Mouse (Mus musculus) hindbrain, embryonic 14.5 days (tissue): ENCODE measurements around the gene Tex11. TPM values are rescaled to one million over a fixed set of nuclear protein-coding genes. Genes with fewer than 3 reads are reported as not detected.

Source experiments
- ATAC-seq: fragments of 200-750 bp; cut with Nextera tagmentation; 2 replicates; pipeline ENCODE4 v1.8.0; 2017; ENCODE audit warnings: moderate number of reproducible peaks, mild to moderate bottlenecking, moderate TSS enrichment, moderate library complexity; ENCODE audit not compliant: low FRiP score
- DNase-seq: peaks from one replicate; pipeline ENCODE4 v3.0.0-alpha.2; 2015; ENCODE audit warnings: low spot score
- H3K27ac ChIP-seq: fragments of 300-500 bp; sonication (generic); 2 replicates; pipeline ENCODE4 v1.5.1; 2014; ENCODE audit warnings: mild to moderate bottlenecking, moderate library complexity
- H3K27me3 ChIP-seq: fragments of 300-500 bp; sonication (generic); 2 replicates; pipeline ENCODE4 v1.6.1; 2014; ENCODE audit warnings: mild to moderate bottlenecking, low read length, mixed read lengths; ENCODE audit not compliant: control insufficient read depth, insufficient read depth
- H3K36me3 ChIP-seq: fragments of 300-500 bp; sonication (generic); replicated peaks from 2 replicates; pipeline ENCODE4 v1.6.1; 2014; ENCODE audit not compliant: control insufficient read depth, insufficient read depth
- H3K4me1 ChIP-seq: fragments of 300-500 bp; sonication (generic); replicated peaks from 2 replicates; pipeline ENCODE4 v1.6.1; 2014; ENCODE audit warnings: antibody characterized with exemption, low read length, mixed read lengths; ENCODE audit not compliant: control insufficient read depth, insufficient read depth
- H3K4me2 ChIP-seq: fragments of 300-500 bp; sonication (generic); replicated peaks from 2 replicates; pipeline ENCODE4 v1.6.1; 2014; ENCODE audit warnings: mild to moderate bottlenecking, moderate library complexity
- H3K4me3 ChIP-seq: fragments of 300-500 bp; sonication (generic); replicated peaks from 2 replicates; pipeline ENCODE4 v1.5.1; 2014; ENCODE audit warnings: mild to moderate bottlenecking, low read length
- H3K9ac ChIP-seq: fragments of 300-500 bp; sonication (generic); 2 replicates; pipeline ENCODE4 v1.6.1; 2014
- H3K9me3 ChIP-seq: fragments of 300-500 bp; sonication (generic); 2 replicates; pipeline ENCODE4 v1.6.1; 2016; ENCODE audit warnings: low read length; ENCODE audit not compliant: control insufficient read depth
- WGBS: fragments of 180-500 bp; shearing (Covaris S2); extraction: QIAGEN DNeasy Blood & Tissue Kit; methylation state at CpG from one replicate; pipeline ENCODE4 v1.1.7; 2014; 5-methylcytosine and 5-hydroxymethylcytosine counted together
- polyA plus RNA-seq: library from polyadenylated mRNA; unstranded; fragments of >200 nt; fragmentation: Nextera tagmentation; extraction: Ambion mirVana; gene quantifications from 2 replicates; pipeline ENCODE4 v1.2.1, GENCODE M21; 2014

Tex11 gene
- polyA plus RNA-seq, 1 experiment from 2014 or later = 0.17 TPM

DNA sequence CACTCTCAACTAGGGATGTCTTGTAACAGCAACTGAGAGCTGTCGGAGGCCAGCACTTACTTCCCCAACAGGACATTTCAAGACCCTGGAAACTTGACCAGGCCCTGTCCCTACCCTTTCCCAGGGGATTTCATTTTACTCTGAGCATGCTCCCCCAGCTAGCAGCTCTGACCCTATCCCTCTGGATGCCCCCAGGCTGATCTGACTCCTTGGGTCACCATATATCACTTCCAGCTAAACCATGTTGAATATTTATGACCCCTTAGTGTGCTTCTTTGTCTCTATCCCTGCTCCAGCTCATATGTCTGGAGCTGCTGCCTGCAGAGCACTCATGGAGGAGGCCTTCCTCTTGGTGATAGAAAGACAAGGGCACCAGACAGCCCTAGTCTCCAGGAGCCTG, 238.3 kb downstream of the Tex11 start:
- Histone ChIP-seq H3K9ac (no peak overlapping the region), H3K27me3 (no peaks in the 10 kb centered on the region), H3K27ac (no peak overlapping the region), H3K4me1 (no peaks in the 10 kb centered on the region), H3K4me3 (no peak overlapping the region), H3K9me3 (no peaks in the 10 kb centered on the region), H3K4me2 (no peak overlapping the region), H3K36me3 (peaks cover 5% of the 10 kb centered on the region)
- ATAC-seq (no peak), DNase-seq (no peak)
- WGBS = 65% methylated on average over 1 of the region's 1 CpGs

DNA sequence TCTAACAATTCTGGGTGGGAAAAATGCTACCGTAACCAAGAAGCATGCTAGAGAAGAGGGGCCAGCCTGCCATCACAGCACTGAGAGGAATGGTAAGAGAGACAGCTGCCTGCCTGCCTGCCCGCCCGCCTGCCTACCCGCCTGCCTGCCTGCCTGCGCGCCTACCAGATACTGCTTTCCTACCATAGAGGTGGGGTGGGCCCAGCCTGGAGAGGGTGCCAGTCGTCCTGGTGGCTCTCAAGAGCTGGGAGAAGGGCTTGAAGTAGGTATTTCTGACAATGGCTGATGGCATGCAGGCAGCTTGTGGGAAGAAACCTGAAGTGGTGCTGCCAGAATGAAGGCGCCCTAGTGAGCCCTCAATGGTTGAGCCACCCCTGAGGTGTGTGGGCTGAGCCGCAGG, 240.8 kb downstream of the Tex11 start:
- ATAC-seq = no peak
- H3K27me3 ChIP-seq = no peaks in the 10 kb centered on the region
- no peak for DNase-seq
- no peak overlapping the region for H3K9ac ChIP-seq
- H3K4me3 ChIP-seq = no peak overlapping the region
- peaks cover 29% of the 10 kb centered on the region for H3K36me3 ChIP-seq
- H3K27ac ChIP-seq = no peak overlapping the region
- no peaks in the 10 kb centered on the region for H3K4me1 ChIP-seq
- no peaks in the 10 kb centered on the region for H3K9me3 ChIP-seq
- no peak overlapping the region for H3K4me2 ChIP-seq
- 89% methylated on average over 9 of the region's 9 CpGs for WGBS

DNA sequence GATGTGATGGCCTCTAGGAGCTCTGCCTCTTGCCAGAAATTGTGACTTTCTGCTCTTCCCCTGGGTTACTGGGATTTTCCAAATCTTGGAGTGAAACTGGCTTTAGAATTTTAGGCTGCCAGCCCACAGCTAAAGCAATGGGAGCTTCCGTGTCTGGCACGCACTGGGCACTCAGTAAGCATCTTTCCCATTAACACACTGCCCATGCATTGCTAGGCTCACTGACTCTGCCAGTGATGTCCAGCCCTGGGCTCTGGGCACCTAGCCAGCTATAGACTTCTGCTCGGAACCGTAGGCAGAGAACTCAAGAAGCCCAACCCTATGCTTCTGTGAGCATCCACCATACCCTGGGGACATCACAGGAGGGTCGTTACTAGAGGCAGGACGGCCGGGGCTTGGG, 243.7 kb downstream of the Tex11 start:
- 71% methylated on average over 7 of the region's 7 CpGs for WGBS
- no peak overlapping the region for H3K4me3 ChIP-seq
- no peaks in the 10 kb centered on the region for H3K27me3 ChIP-seq
- no peak overlapping the region for H3K27ac ChIP-seq
- H3K4me1 ChIP-seq = no peaks in the 10 kb centered on the region
- H3K36me3 ChIP-seq = peaks cover 38% of the 10 kb centered on the region
- no peak for DNase-seq
- no peak for ATAC-seq
- no peak overlapping the region for H3K9ac ChIP-seq
- no peak overlapping the region for H3K4me2 ChIP-seq
- H3K9me3 ChIP-seq = no peaks in the 10 kb centered on the region

DNA sequence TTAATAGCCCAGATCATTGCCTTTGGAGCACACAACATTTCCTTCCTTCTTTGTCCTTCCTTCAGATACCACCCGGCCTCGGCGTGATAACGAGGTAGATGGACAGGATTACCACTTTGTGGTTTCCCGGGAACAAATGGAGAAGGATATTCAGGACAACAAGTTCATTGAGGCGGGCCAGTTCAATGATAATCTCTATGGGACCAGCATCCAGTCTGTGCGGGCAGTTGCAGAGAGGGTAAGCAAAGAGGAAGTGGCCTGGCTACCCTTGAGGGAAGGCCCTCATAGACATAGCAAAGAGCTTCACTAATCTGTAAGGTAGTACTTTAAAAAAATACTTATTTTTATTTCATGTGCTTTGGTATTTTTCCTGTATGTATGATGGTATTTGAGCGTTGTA, 245.3 kb downstream of the Tex11 start:
- H3K4me1 ChIP-seq = no peaks in the 10 kb centered on the region
- ATAC-seq (no peak), DNase-seq (no peak)
- H3K27me3 ChIP-seq = no peaks in the 10 kb centered on the region
- no peak overlapping the region for H3K27ac ChIP-seq
- H3K4me2 ChIP-seq = no peak overlapping the region
- H3K36me3 ChIP-seq = peaks cover 45% of the 10 kb centered on the region
- H3K9me3 ChIP-seq = no peaks in the 10 kb centered on the region
- no peak overlapping the region for H3K9ac ChIP-seq
- H3K4me3 ChIP-seq = no peak overlapping the region
- 92% methylated on average over 8 of the region's 8 CpGs for WGBS

DNA sequence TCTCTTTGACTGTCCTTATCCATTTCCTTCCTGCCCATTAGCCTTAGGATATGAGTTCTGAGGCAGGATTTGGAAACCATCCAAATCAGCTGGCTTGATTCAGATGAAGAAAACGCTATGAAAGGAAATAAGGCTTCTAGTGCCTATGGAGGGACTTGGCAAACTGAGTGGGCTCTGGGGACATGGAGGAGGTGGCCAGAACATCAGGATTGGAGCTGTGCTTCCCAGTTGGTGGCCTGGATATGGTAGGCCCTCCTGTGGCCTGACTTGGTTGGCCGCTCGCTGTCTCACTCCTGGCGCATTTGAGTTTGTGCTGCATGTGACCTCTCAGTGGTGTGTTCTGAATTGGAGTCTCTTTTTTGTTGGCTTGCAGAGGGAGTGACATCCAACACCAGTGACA, 248.3 kb downstream of the Tex11 start:
- 83% methylated on average over 4 of the region's 4 CpGs for WGBS
- no peaks in the 10 kb centered on the region for H3K9me3 ChIP-seq
- no peak overlapping the region for H3K4me2 ChIP-seq
- peaks cover 64% of the 10 kb centered on the region for H3K36me3 ChIP-seq
- DNase-seq = no peak
- H3K27me3 ChIP-seq = no peaks in the 10 kb centered on the region
- no peak for ATAC-seq
- H3K4me3 ChIP-seq = no peak overlapping the region
- H3K9ac ChIP-seq = no peak overlapping the region
- H3K27ac ChIP-seq = no peak overlapping the region
- no peaks in the 10 kb centered on the region for H3K4me1 ChIP-seq

DNA sequence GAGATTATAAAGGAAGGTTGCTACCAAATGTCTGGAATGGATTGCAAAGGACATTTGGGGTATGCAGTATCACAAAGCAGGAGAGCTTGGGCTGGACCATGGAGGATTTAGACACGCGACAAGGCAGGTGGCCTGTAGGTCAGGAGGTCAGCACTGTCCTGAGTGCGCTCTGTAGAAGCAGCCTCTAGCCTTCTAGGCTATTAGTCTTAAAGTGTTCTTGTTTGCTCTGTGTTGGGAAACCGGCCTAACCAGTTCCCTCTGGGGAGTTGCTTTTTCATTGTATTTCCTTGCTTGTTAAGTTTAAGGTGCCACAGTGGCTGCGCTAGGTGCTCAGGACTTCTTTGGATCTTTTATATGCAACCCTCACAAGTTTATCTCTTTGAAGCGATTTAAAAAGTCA, 257.4 kb downstream of the Tex11 start:
- WGBS = 77% methylated on average over 6 of the region's 6 CpGs
- H3K27me3 ChIP-seq = no peaks in the 10 kb centered on the region
- H3K4me3 ChIP-seq = no peak overlapping the region
- no peaks in the 10 kb centered on the region for H3K4me1 ChIP-seq
- peaks cover 34% of the 10 kb centered on the region for H3K36me3 ChIP-seq
- H3K27ac ChIP-seq = no peak overlapping the region
- DNase-seq (no peak), ATAC-seq (no peak)
- no peak overlapping the region for H3K9ac ChIP-seq
- no peaks in the 10 kb centered on the region for H3K9me3 ChIP-seq
- H3K4me2 ChIP-seq = no peak overlapping the region

DNA sequence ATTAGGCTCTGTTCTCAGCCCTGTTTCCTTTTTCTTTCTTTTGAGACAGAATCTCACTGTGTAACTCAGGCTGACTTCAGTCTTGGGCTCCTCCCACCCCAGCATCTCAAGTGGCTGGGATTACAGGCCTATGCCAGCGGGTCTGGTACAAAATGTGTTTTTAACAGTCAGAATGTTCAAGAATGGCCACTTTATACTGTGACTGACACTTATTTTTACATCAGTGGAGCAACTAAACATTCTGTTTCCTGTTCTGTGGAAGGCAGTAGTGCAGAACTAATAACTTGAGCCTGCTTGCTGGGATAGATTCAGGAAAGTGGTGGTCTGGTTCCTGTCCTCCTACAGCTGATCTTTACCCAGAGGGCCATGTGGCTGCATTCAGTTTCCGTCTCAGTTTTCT, 258.8 kb downstream of the Tex11 start:
- Histone ChIP-seq H3K9ac (no peak overlapping the region), H3K4me1 (no peaks in the 10 kb centered on the region), H3K9me3 (no peaks in the 10 kb centered on the region), H3K27ac (no peak overlapping the region), H3K4me2 (no peak overlapping the region), H3K4me3 (no peak overlapping the region), H3K27me3 (no peaks in the 10 kb centered on the region), H3K36me3 (peaks cover 31% of the 10 kb centered on the region)
- WGBS = 23% methylated on average over 2 of the region's 2 CpGs
- ATAC-seq (no peak; the same call in 1 of the 2 replicates), DNase-seq (no peak)

DNA sequence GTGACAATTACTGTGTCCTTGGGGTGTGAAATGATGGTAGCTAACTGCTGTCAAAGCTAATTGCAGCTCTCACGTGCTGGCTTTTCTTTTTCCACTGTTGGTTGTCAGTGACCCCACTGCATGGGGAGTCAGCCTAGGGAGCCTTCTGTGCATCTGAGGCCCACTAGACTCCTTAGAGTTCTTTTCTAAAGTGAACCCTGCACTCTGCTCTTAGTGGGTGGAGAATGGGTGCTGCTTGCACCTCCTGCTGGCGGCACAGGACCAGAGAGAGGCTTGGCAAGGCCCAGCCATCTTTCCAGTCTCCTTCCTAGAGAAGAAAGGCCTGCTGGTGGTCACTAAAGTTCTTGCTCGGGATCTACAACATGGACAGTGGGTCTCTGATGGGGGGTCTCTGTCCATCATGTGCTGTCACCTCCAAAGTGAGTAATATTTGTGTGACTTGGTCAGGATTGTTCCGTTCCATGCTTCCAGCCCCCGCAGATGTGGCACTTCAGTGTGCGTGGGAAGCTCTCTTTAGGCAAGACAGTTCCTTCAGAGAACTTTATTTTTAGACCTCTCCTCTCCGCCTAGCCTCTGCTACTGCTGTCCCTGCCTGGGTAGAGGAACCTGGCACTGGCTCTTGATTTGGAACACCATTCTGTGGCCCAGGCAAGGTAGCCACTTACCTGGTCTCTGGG, 261.5 kb downstream of the Tex11 start:
- 76% methylated on average over 7 of the region's 7 CpGs for WGBS
- Histone ChIP-seq H3K4me2 (no peak overlapping the region), H3K27me3 (no peaks in the 10 kb centered on the region), H3K9ac (no peak overlapping the region), H3K36me3 (peaks cover 31% of the 10 kb centered on the region), H3K9me3 (no peaks in the 10 kb centered on the region), H3K4me1 (no peaks in the 10 kb centered on the region; the same call in 1 of the 2 replicates), H3K27ac (no peak overlapping the region), H3K4me3 (no peak overlapping the region)
- ATAC-seq (no peak), DNase-seq (no peak)

DNA sequence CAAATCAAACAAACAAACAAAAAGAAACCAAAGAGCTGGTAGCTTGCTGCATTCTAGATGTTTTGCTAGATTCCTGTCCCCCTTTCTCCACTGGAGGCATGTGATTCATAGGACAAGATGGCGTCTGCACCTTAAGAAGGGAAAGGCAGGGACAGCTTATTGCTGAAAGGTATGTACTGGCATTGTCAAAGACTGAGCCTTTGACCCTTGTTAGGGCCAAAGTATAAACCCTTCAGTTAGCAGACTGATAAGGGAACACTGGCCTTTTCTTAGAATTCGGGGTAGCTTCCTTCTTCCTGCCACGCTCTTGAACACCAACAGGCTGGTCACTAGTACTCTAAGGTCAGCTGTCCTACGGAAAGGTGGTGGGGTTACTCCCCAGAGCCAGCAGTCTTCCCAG, 262.1 kb downstream of the Tex11 start:
- H3K27me3 ChIP-seq = no peaks in the 10 kb centered on the region
- WGBS = 74% methylated on average over 4 of the region's 4 CpGs
- no peak overlapping the region for H3K4me2 ChIP-seq
- no peak overlapping the region for H3K4me3 ChIP-seq
- H3K9me3 ChIP-seq = no peaks in the 10 kb centered on the region
- H3K27ac ChIP-seq = no peak overlapping the region
- DNase-seq = no peak
- peaks cover 31% of the 10 kb centered on the region for H3K36me3 ChIP-seq
- H3K9ac ChIP-seq = no peak overlapping the region
- no peak for ATAC-seq
- H3K4me1 ChIP-seq = no peaks in the 10 kb centered on the region; the same call in 1 of the 2 replicates

DNA sequence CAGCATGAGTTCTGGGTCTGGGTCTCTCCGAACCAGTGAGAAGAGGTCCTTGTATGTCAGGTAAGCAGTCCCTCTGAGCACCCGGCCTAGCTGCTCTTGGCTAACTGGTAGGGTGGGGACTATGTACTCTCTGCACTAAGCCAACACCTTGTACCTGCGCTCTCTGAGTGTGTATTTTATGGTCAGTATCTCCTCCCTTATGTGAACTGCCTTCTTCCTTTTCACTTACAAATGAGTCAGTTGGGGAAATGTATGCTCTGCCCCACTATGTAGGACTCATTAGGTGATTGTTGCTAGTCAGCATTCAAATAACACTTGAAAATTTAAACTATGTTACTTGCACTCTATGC, 262.8 kb downstream of the Tex11 start:
- H3K36me3 ChIP-seq = peaks cover 27% of the 10 kb centered on the region
- ATAC-seq (no peak), DNase-seq (no peak)
- WGBS = 91% methylated on average over 3 of the region's 3 CpGs
- H3K4me1 ChIP-seq = no peaks in the 10 kb centered on the region; the same call in 1 of the 2 replicates
- H3K4me2 ChIP-seq = no peak overlapping the region
- H3K4me3 ChIP-seq = no peak overlapping the region
- no peak overlapping the region for H3K9ac ChIP-seq
- H3K27me3 ChIP-seq = no peaks in the 10 kb centered on the region
- no peak overlapping the region for H3K27ac ChIP-seq
- no peaks in the 10 kb centered on the region for H3K9me3 ChIP-seq
